Mouse (Mus musculus) macrophage (primary cell): ENCODE results near the gene Npm1. TPM values are rescaled to one million over a fixed set of nuclear protein-coding genes. Genes with fewer than 3 reads are reported as not detected.

ENCODE experiments used
- H3K27ac ChIP-seq: fragments of 350-480 bp; formaldehyde crosslinking; 2 replicates; pipeline ENCODE4 v1.9.0; 2021
- H3K36me3 ChIP-seq: fragments of 350-480 bp; formaldehyde crosslinking; 2 replicates; pipeline ENCODE4 v1.9.0; 2021; ENCODE audit errors: inconsistent target
- H3K4me3 ChIP-seq: fragments of 350-480 bp; formaldehyde crosslinking; 2 replicates; pipeline ENCODE4 v1.9.0; 2021; ENCODE audit errors: inconsistent target
- H3K79me2 ChIP-seq: fragments of 350-480 bp; formaldehyde crosslinking; 2 replicates; pipeline ENCODE4 v1.9.0; 2021; ENCODE audit errors: inconsistent target
- WGBS: methylation state at CpG from one replicate; pipeline ENCODE4 v1.1.7; 2026; ENCODE audit warnings: inconsistent platforms; ENCODE audit not compliant: missing documents; 5-methylcytosine and 5-hydroxymethylcytosine counted together
- polyA plus RNA-seq: library from polyadenylated mRNA; stranded (reverse); fragments of 250-400 nt; gene quantifications from 3 replicates; pipeline ENCODE4 v1.2.4, GENCODE M21; 2018; ENCODE audit warnings: inconsistent platforms
- total RNA-seq, 78 experiments: library from RNA; depleted of rRNA; stranded (reverse); fragments of 250-400 nt; gene quantifications; 1 replicate in 9 of 78; 2 replicates in 24 of 78; 3 replicates in 43 of 78; 4 replicates in 2 of 78; pipeline ENCODE4 v1.2.4; 2018; ENCODE audit warnings: inconsistent platforms in 56 of 78

Npm1 gene
- total RNA-seq (2018; cell fraction: chromatin; rRNA removed): 100 to 1,000 TPM in 18 of 26 experiments, 10 to 100 TPM in 8; 71.6 to 200 (median 118) TPM
- total RNA-seq (2018; cell fraction: cytosol; rRNA removed): 100 to 1,000 TPM; 205 to 472 (median 308) TPM
- total RNA-seq (2018; cell fraction: nucleus; rRNA removed): 100 to 1,000 TPM in 21 of 26 experiments, 10 to 100 TPM in 5; 82.5 to 273 (median 125) TPM
- polyA plus RNA-seq: 337 to 878 TPM (median 659 TPM) in 3 replicates

DNA sequence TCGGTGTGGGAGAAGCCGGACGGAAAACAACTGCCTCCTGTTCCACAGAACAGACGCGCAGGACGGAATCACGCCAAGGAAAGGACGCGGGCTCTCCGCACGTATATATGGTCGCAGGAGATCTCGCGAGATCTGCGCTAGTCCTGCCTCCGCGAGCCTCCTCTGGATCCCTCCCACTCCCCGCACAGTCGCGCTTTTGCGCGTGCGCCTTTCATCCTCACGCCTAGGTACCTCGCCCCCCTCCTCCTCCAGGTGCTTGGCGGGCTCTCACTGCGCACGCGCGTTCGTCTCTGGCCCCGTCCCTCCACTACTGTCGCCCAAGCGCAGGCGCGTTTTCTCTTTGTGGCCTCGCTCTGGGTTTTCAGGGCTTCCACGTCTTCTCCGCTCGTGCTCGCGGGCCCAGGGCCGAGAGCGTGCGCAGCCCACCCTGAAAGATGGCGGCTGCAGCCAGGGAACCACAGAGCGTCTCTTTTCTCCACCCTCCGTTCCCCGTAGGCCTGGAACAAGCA is at the start of gene Npm1:
Gene Npm1 (minus strand): TSS at position 209 of the 509 bp plus-strand sequence.
- 1% methylated on average over 49 of the region's 49 CpGs for WGBS
- Histone ChIP-seq H3K79me2 (peaks cover 46% of the 10 kb centered on the region), H3K36me3 (peaks cover 24% of the 10 kb centered on the region), H3K4me3 (peak within 1 kb of the TSS; percentile 79), H3K27ac (peak within 1 kb of the TSS; percentile 60)

DNA sequence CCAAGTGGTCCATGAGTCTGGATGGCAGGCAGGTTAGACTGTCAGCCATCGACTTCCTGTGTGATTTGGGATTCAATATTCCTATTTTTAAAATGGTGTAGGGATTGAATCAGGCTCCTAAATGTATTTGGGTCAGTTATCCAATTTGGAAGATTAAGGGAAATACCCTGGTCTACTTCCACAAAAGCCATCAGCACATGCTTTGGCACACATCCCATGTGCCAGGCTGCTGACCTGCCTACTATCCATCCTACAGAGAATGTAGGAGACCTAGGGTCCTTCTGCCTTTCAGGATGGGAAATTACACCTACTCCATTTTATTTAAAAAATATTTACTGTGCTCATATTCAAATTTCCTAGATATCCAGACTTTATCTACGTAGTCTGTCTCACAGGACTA is 44.4 kb upstream of the Npm1 start:
- H3K79me2 ChIP-seq: no peaks in the 10 kb centered on the region
- 83% methylated on average over 2 of the region's 2 CpGs for WGBS
- H3K36me3 ChIP-seq: no peaks in the 10 kb centered on the region
- H3K4me3 ChIP-seq: no peak overlapping the region
- H3K27ac ChIP-seq: no peak overlapping the region

DNA sequence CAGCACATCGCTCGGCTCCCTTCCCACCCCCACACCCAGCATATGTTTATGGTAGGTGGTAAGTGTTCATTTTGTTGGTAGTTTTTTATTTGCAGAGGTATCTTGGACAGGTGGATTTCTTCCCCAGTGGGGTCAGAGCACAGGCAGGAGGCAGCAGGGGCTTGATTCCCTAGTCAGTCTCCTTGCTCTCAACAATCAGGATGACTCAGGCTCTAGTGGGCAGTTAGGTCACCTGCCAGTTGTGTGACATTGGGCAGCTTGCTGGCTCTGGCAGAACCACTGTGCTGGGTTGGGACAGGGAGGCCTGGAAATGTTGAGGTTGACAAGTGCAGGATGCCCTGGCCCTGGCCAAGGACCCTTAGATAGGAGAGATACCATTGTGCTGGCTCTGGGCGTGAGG is 42.0 kb upstream of the Npm1 start:
- no peak overlapping the region for H3K27ac ChIP-seq
- no peak overlapping the region for H3K4me3 ChIP-seq
- no peaks in the 10 kb centered on the region for H3K36me3 ChIP-seq
- WGBS: 32% methylated on average over 3 of the region's 3 CpGs
- H3K79me2 ChIP-seq: no peaks in the 10 kb centered on the region

DNA sequence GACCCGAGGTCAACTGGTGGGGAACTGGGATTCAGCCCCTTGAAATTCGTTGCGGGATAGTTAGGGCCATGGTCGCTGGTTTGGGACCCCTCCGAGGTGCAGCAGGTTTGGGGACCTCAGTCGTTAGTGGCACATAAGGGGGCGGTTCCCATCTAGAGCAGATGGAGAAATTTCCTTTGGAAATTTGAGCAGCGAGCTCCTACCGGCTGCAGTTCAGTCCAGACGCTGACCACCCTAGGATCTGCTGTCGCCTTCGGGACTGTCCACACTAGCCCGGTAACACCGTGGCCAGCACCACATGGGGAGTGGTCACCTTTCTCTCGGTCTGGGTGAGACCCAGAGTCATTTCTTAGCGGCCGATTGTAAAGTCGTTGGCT is 41.3 kb upstream of the Npm1 start:
- WGBS: 1% methylated on average over 18 of the region's 18 CpGs
- Histone ChIP-seq H3K4me3 (no peak overlapping the region), H3K36me3 (no peaks in the 10 kb centered on the region), H3K27ac (no peak overlapping the region), H3K79me2 (no peaks in the 10 kb centered on the region)

DNA sequence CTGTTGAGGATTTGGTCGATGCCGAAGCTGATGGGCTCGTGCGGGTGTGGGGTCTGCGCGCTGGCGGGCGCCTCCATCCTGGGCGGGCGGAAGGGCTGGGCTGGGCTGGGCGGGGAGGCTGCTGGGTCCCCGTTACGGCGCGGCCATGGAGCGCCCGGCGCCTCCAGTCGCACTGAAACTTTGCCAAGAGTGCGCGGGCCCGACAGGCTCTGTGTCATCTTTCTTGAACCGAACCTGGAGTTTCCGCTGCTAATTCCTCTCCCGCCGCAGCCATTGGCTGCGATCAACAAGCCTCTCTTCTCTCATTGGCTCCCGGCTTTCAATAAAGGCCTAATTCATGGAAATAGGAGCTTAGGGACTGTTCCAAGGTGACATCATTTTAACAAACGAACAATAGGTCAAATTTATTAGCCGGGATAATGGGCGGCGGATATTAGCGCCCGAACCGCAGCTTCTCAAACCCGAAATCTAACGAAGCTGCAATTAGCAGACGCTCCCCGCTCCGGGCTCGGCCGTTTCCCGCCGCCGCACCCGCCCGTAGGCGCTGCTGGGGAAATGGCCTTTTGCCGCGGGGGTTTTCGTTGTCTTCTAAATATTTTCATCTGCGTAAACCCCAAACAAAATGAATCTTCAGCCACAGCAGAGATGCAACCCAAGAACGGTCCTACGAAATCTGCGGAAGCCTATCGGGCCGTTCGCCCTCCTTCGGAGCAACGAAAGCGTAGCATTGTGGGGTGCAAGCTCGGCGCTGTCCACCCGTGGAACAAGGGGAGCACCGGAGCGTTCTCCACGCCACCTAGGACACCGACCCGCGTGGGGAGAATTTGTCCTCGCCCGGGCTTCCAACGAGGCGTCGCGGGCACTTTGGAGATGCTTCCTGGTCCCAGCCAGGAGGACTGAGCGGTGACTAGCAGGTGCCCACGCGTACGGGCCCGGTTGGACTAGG is 40.6 kb upstream of the Npm1 start, which contains the start of gene Tlx3:
Gene Tlx3 (minus strand): TSS at position 207 of the 946 bp plus-strand sequence.
- 4% methylated on average over 78 of the region's 81 CpGs for WGBS
- Histone ChIP-seq H3K36me3 (no peaks in the 10 kb centered on the region), H3K27ac (no peak within 1 kb of the TSS), H3K79me2 (no peaks in the 10 kb centered on the region), H3K4me3 (no peak within 1 kb of the TSS)

DNA sequence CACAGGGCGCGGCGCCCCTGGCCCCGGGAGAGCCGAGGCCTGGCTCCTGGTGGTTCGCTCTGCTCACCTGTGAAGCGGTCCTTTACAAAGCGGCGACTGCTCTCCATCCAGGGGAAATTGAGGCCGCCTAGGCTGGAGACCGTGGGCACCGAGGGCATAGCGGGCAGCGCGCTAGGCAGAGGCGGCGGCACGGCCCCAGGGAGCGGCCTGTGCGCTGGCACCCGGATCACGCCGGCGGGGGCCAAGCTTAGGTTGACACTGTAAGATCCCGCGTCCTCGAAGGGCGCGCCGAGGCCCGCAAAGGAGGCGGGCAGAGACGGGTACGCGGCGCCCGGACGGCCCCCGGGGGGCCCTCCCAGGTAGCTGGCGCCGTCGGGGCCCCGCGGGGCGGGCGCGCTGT is 40.0 kb upstream of the Npm1 start:
- Histone ChIP-seq H3K36me3 (no peaks in the 10 kb centered on the region), H3K79me2 (no peaks in the 10 kb centered on the region), H3K27ac (no peak overlapping the region), H3K4me3 (no peak overlapping the region)
- 9% methylated on average over 41 of the region's 47 CpGs for WGBS

DNA sequence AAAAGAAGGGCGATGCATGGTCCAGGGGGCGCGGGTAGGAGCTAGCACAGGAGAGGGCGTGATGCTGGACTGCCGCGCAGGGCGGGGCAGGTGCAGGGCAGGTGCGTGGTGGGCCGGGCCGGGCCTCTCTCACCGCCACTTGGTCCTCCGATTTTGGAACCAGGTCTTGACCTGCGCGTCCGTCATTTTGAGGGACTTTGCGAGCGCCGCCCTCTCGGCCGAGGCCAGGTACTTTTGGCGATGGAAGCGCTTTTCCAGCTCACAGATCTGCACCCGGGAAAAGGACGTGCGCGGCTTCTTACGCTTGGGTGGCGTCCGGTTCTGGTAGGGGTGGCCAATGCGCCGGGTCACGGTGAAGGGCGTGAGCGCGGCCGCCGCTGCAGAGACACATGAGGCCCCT is 39.3 kb upstream of the Npm1 start:
- WGBS: 8% methylated on average over 37 of the region's 37 CpGs
- Histone ChIP-seq H3K27ac (no peak overlapping the region), H3K36me3 (no peaks in the 10 kb centered on the region), H3K4me3 (no peak overlapping the region), H3K79me2 (no peaks in the 10 kb centered on the region)

DNA sequence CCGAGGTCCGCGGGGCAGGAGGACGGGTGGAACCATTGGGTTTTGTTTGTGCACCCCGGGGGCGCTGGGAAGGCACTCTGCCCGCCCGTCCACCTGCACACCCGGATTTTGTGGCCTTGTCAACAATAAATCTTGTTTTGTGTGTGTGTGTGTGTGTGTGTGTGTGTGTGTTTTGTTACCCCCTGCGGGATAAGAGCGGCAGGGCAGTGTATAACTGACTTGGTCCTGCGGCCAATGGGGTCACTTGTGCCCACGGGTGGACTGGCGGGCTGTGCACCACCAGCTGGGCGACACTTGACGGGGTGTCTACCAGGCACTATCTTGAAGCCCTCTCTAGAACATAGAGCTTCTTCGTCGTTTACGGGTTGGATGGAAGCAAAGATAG is 38.6 kb upstream of the Npm1 start:
- H3K4me3 ChIP-seq: no peak overlapping the region

DNA sequence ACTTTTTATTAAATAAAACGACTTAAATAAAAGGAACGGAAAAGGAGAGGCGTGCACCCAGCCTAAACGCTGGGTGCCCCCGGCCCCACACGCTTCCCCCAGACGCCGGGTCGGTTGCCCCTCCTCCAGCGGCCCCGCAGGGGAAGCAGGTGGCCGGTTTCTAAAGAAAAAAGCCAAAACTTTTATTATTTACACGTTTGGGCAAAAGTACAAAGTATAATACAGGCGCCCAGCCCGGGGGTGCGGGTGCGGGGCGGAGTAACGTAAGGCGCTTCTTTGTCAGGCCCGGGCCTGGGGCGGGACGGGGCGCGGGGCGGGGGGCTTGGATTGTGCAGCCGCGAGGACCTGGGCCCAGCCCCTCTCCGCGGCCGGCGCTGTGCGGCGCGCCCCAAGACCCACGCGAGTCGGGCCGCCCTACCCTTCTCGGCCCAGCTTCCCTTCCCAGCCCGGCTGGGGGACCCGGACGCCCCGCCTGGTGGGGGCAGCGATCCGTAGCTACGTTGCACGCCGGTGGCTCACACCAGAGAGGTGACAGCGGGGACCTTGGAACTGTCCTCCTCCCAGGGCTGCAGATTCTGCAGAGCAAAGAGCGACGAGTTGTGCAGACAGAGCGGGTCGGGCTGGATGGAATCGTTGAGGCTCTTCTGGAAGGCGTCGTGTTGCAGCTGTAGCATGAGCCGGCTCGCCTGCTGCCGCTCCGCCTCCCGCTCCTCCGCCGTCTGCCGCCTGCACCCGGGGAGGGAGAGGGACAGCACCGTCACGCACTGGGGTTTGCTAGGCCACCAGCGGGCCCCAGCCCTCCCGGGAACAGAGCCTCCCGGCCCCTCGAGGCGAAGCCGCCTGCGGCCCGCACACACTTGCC is 38.0 kb upstream of the Npm1 start:
- no peaks in the 10 kb centered on the region for H3K79me2 ChIP-seq
- no peak overlapping the region for H3K4me3 ChIP-seq
- no peak overlapping the region for H3K27ac ChIP-seq
- no peaks in the 10 kb centered on the region for H3K36me3 ChIP-seq
- WGBS: 3% methylated on average over 75 of the region's 76 CpGs

More for the DNA sequence above, 38.6 kb upstream of the Npm1 start:
- Histone ChIP-seq H3K79me2 (no peaks in the 10 kb centered on the region), H3K27ac (no peak overlapping the region), H3K36me3 (no peaks in the 10 kb centered on the region)
- 8% methylated on average over 19 of the region's 19 CpGs for WGBS

DNA sequence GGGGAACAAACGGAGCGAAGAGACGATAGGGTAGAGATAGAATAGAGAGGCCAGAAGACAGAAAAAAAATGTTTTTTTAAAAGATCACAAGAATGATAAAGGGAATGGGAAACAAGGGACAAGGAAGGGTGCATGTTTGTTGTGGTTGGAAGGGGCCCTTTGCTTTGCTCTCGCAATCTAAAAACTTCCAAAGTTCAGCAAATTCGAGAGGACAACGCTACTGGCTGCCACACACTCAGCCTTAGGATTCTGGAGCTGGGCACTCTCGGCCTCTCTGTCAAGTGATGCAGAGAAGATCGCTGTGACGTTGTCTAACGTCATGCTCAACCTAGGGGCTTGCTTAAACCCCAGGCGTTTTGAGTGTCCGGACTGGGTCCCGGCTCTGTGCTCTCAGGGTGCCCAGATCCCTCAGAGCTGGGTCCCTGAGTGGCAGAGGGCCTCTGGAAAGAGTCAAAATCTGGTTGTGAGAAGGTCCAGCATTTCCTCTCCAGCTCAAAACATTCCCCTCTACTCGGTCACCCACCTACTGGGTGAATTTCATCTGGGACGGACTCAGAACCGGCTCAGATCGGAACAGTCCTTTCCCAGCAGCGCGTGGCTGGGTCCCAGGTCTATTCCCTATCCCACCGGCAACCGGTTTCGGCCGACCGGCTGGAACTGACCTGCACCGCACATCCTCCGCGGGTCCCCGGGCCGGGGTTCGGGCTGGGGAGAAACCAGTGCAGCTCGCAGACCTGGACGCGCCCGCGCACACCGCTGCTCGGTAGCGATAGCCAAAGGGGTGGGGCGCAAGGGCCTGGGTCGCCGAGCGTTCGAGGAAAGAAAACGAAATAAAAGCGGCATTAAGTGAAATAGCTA is 37.1 kb upstream of the Npm1 start:
- Histone ChIP-seq H3K79me2 (no peaks in the 10 kb centered on the region), H3K36me3 (no peaks in the 10 kb centered on the region), H3K27ac (no peak overlapping the region), H3K4me3 (no peak overlapping the region)
- WGBS: 2% methylated on average over 39 of the region's 45 CpGs

DNA sequence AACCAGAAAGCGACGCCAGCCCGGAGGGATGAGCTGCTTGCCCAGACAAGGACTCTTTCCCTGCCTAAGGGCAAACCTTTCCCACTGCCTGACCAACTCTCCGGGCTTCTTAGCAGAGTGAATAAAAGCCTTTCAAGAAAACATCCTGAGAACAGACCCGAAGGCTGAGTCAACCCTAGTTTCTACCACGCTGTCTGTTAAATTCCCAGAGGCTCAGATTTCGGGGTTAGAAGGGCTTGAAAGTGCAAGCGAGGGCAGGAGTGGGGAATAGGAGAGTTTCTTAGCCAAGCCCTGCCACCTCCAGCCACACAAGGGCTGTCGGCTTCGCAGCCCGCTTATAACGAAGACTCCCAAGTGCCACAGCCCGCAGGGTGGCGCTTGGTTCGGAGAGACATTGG is 36.1 kb upstream of the Npm1 start:
- Histone ChIP-seq H3K27ac (no peak overlapping the region), H3K79me2 (no peaks in the 10 kb centered on the region), H3K4me3 (no peak overlapping the region), H3K36me3 (no peaks in the 10 kb centered on the region)
- WGBS: 18% methylated on average over 15 of the region's 15 CpGs

DNA sequence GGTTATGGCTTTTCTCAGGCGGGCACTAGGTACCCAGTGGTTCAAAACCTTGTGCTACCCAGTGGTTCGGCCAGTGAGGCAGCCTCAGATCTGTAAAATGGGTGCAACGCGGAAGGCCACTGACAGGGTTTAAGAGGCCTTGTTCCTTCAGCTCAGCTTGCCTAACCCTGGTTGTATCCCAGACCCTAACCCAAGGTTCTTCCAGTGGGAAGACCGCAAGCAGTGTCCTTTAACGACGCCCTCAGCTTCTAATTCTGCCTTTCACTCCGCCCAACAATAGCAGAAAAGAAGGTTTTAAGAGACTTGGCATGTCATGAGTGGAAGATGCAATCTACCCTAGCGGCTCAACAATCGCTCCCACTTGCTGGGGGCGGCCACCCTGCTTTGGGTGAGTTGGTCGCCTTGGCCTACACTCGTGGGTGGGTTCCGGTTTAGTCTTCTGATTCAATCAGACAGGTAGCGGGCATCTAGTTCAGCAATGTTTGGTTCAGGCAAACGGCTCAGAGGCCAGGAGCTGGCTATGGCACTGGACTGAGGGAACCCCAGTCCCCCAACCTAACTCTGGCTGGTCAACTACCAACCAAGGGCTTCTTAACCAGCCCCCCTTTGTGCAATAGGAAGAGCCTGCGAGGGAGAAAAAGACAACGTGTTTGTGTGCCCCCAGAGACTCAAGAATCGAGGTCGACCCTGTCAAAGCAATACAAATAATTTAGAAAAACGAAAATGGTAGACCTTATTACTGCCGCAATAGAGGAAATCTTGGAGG is 35.5 kb upstream of the Npm1 start:
- Histone ChIP-seq H3K4me3 (no peak overlapping the region), H3K27ac (no peak overlapping the region), H3K79me2 (no peaks in the 10 kb centered on the region), H3K36me3 (no peaks in the 10 kb centered on the region)
- WGBS: 40% methylated on average over 22 of the region's 22 CpGs

DNA sequence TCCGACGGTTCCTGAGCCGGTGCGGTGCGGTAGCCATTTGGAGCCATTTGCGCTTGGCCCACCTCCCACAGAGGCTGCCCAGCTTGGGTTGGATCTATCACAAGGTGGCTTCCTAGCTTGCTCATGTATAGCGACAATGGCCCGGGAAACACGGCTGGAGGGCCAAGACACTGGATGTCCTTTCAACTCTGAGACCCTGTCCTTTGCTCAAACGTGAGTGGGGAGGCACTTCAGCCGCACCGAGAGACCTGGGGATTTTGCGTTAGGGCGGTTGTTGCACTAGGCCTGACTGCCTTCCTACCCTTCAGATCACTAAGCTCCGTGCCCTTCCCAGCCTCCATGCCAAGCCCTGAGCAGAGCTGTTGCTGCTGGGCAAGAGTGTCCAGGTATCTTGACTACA is 34.7 kb upstream of the Npm1 start:
- H3K4me3 ChIP-seq: no peak overlapping the region
- 38% methylated on average over 15 of the region's 15 CpGs for WGBS
- H3K79me2 ChIP-seq: no peaks in the 10 kb centered on the region
- no peak overlapping the region for H3K27ac ChIP-seq
- no peaks in the 10 kb centered on the region for H3K36me3 ChIP-seq
